Mouse (Mus musculus): ENCODE measurements around the gene Fchsd2. TPM values are rescaled to one million over a fixed set of nuclear protein-coding genes. Genes with fewer than 3 reads are reported as not detected.

Fchsd2 gene
- polyA plus RNA-seq, 1 experiment from 2014 or later = 43.9 TPM

Other genes with a start within 250 kb of the Fchsd2 start
- 2.4 to 9.2 TPM (median 3.7 TPM) in 3 replicates for gene Relt, start 229.4 kb upstream of the Fchsd2 start, polyA plus RNA-seq (2018)
- 0.15 to 0.20 TPM (median 0.17 TPM) in 3 replicates for gene Arhgef17, start 160.8 kb upstream of the Fchsd2 start, polyA plus RNA-seq (2018)
- gene P2ry6, start 118.2 kb upstream of the Fchsd2 start, polyA plus RNA-seq (2018) = 148 to 183 TPM (median 169 TPM) in 3 replicates
- 8.0 to 11.7 TPM (median 9.1 TPM) in 3 replicates for gene P2ry2, start 80.0 kb upstream of the Fchsd2 start, polyA plus RNA-seq (2018)
- 4.0 to 14.2 TPM (median 6.1 TPM) in 3 replicates for gene Atg16l2, start 209.4 kb downstream of the Fchsd2 start, polyA plus RNA-seq (2018)
- gene Stard10, start 224.2 kb downstream of the Fchsd2 start, polyA plus RNA-seq (2018) = 0.68 to 0.99 TPM (median 0.88 TPM) in 3 replicates

Data from macrophage (primary cell).